Mouse (Mus musculus) cerebellum, adult 2 months (tissue): Measurements from ENCODE around the gene Rasgrf2.

Source experiments
- CTCF ChIP-seq: fragments of 200-500 bp; IDR thresholded peaks from 2 replicates; pipeline ENCODE4 v1.5.1; 2011; ENCODE audit warnings: low read depth, mild to moderate bottlenecking, control low read depth, low read length, moderate library complexity, borderline replicate concordance; ENCODE audit not compliant: insufficient read depth
- POLR2A ChIP-seq: fragments of 200-500 bp; IDR thresholded peaks from 2 replicates; pipeline ENCODE4 v1.6.1; 2011; ENCODE audit warnings: low read length, control low read depth, borderline replicate concordance; ENCODE audit not compliant: insufficient read depth

GRCm38 (mm10) chr13:92027951-92028350 lies 103.5 kb downstream of the Rasgrf2 start:
- TF ChIP-seq POLR2A, result no peak
- TF ChIP-seq CTCF, result no peak
